Mouse (Mus musculus) CD4-positive naive resting alpha-beta T cell, adult 57 days (primary cell): Measurements from ENCODE around the gene Vmn1r123. TPM values are rescaled to one million over a fixed set of nuclear protein-coding genes. Genes with fewer than 3 reads are reported as not detected.

ENCODE experiments used
- total RNA-seq: library from RNA; stranded (reverse); gene quantifications from one replicate; pipeline ENCODE4 v1.2.4, GENCODE M21; 2023

Vmn1r123 gene
- total RNA-seq: not detected

DNA sequence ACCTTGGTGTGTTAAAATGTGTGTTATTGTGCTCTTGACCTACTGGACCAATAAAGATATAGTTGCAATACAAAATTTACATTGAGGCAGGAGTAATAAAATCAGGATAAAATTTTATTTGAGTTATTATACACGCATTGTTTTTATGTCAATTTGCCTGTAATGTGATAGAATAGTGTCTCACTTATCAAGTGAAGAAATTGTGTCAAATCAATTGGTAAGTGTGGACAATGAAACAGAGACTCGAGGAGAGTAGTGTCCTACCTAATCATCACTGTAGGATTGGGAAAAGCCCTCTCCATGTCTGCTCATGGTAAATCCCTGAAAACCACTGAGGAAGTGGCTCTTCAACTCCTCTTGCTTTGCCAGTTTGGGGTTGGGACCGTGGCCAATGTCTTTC is at the start of gene Vmn1r123:
TSS of gene Vmn1r123 (plus strand) at position 301 of the 400 bp plus-strand sequence.

GRCm38 (mm10) chr7:21134028-21134427 is 28.0 kb upstream of the Vmn1r123 start, which contains the start of gene Vmn1r122:
TSS of gene Vmn1r122 (minus strand) at chr7:21134128.

GRCm38 (mm10) chr7:21190323-21190722 is 28.3 kb downstream of the Vmn1r123 start, which contains the start of gene Gm5157:
TSS of gene Gm5157 (minus strand) at chr7:21190423.

Other genes with a start within 250 kb of the Vmn1r123 start
- gene Vmn1r118, start 249.8 kb upstream of the Vmn1r123 start, total RNA-seq: not detected
- not detected for gene Vmn1r119, start 149.7 kb upstream of the Vmn1r123 start, total RNA-seq
- gene Vmn1r120, start 108.4 kb upstream of the Vmn1r123 start, total RNA-seq: not detected
- gene Vmn1r121, start 63.7 kb upstream of the Vmn1r123 start, total RNA-seq: not detected
- not detected for gene Vmn1r122, start 28.1 kb upstream of the Vmn1r123 start, total RNA-seq
- not detected for gene Gm5157, start 28.2 kb downstream of the Vmn1r123 start, total RNA-seq
- not detected for gene Vmn1r124, start 98.4 kb downstream of the Vmn1r123 start, total RNA-seq
- gene Vmn1r125, start 110.0 kb downstream of the Vmn1r123 start, total RNA-seq: not detected
- not detected for gene Vmn1r126, start 139.3 kb downstream of the Vmn1r123 start, total RNA-seq
- not detected for gene Vmn1r127, start 157.7 kb downstream of the Vmn1r123 start, total RNA-seq
- not detected for gene Vmn1r128, start 187.2 kb downstream of the Vmn1r123 start, total RNA-seq
- gene Vmn1r129, start 199.1 kb downstream of the Vmn1r123 start, total RNA-seq: not detected